Mouse (Mus musculus): ENCODE results near the gene Stpg2. TPM values are rescaled to one million over a fixed set of nuclear protein-coding genes. Genes with fewer than 3 reads are reported as not detected.

Stpg2 gene
- total and polyA plus RNA-seq, 3 experiments = not detected

GRCm38 (mm10) chr3:139397077-139397865 lies 191.8 kb downstream of the Stpg2 start:
- Histone ChIP-seq H3K4me1 (ENCODE audit: control insufficient read depth in 1 of 2, insufficient read depth in 2 of 2) (no peaks in the 10 kb centered on the region), H3K79me2 (replicated peaks; ENCODE audit: control insufficient read depth, extremely low read depth, insufficient read depth, poor library complexity, severe bottlenecking) (no peaks in the 10 kb centered on the region), H3K27ac (ENCODE audit: insufficient read depth, low read depth) (no peak overlapping the region), H3K9me3 (replicated peaks; ENCODE audit: low read length) (peaks cover 7% of the 10 kb centered on the region), H3K4me3 (replicated peaks in 1 of 3; ENCODE audit: low read depth in 2 of 3, low read length in 2 of 3, poor library complexity in 1 of 3) (no peak overlapping the region), H3K36me3 (replicated peaks in 1 of 2; ENCODE audit: control insufficient read depth in 1 of 2, insufficient read depth in 1 of 2, low read length in 1 of 2) (no peaks in the 10 kb centered on the region), H3K27me3 (replicated peaks) (no peaks in the 10 kb centered on the region), H3K9ac (ENCODE audit: insufficient read depth, low read depth) (no peak overlapping the region), H3K4me2 (ENCODE audit: insufficient read depth, low read depth, poor library complexity, severe bottlenecking) (no peak overlapping the region)
- dilution Hi-C loops (cut with MboI; ENCODE audit: extremely low pct_ligation_motif_present, extremely low pct_unique_long_range_greater_than_20kb, low sequenced_read_pairs) (no loop called here), in situ Hi-C loops (cut with MboI; ENCODE audit: low pct_ligation_motif_present, low pct_unique_long_range_greater_than_20kb, low sequenced_read_pairs) (no loop called here)
- TF ChIP-seq ZC3H11A (IDR thresholded peaks at IDR 0.05; ENCODE audit: low read depth, low read length) (no peak), USF2 (conservative IDR thresholded peaks at IDR 0.05; ENCODE audit: low read depth, low read length) (no peak), MEF2A (IDR thresholded peaks at IDR 0.05; ENCODE audit: borderline replicate concordance, low read depth, low read length) (no peak), POLR2AphosphoS2 (IDR thresholded peaks at IDR 0.05; ENCODE audit: low read depth, low read length) (no peak), BHLHE40 (IDR thresholded peaks at IDR 0.05; ENCODE audit: low read depth, low read length) (no peak), POLR2A (IDR thresholded peaks at IDR 0.05; ENCODE audit: low read depth, low read length) (no peak), MAZ (IDR thresholded peaks at IDR 0.05; ENCODE audit: low read depth, low read length) (no peak), MAX (IDR thresholded peaks at IDR 0.05; ENCODE audit: low read length) (no peak)
- no peak for DNase-seq (ENCODE audit: extremely low read depth)

- Histone ChIP-seq H3K4me2 (ENCODE audit: insufficient read depth, low read depth, poor library complexity, severe bottlenecking) (no peak overlapping the region), H3K36me3 (replicated peaks in 1 of 2; ENCODE audit: control insufficient read depth in 1 of 2, insufficient read depth in 1 of 2, low read length in 1 of 2) (no peaks in the 10 kb centered on the region), H3K9ac (ENCODE audit: insufficient read depth, low read depth) (no peak overlapping the region), H3K27ac (ENCODE audit: insufficient read depth, low read depth) (no peak overlapping the region), H3K4me3 (replicated peaks in 1 of 3; ENCODE audit: low read depth in 2 of 3, low read length in 2 of 3, poor library complexity in 1 of 3) (no peak overlapping the region), H3K27me3 (replicated peaks) (no peaks in the 10 kb centered on the region), H3K79me2 (replicated peaks; ENCODE audit: control insufficient read depth, extremely low read depth, insufficient read depth, poor library complexity, severe bottlenecking) (no peaks in the 10 kb centered on the region), H3K4me1 (ENCODE audit: control insufficient read depth in 1 of 2, insufficient read depth in 2 of 2) (no peaks in the 10 kb centered on the region), H3K9me3 (replicated peaks; ENCODE audit: low read length) (no peaks in the 10 kb centered on the region)
- in situ Hi-C loops (cut with MboI; ENCODE audit: low pct_ligation_motif_present, low pct_unique_long_range_greater_than_20kb, low sequenced_read_pairs) (no loop called here), dilution Hi-C loops (cut with MboI; ENCODE audit: extremely low pct_ligation_motif_present, extremely low pct_unique_long_range_greater_than_20kb, low sequenced_read_pairs) (no loop called here)
- TF ChIP-seq BHLHE40 (IDR thresholded peaks at IDR 0.05; ENCODE audit: low read depth, low read length) (no peak), SMC3 (IDR thresholded peaks at IDR 0.05; ENCODE audit: low read depth, low read length) (no peak)
- no peak for DNase-seq (ENCODE audit: extremely low read depth)
Measured at GRCm38 (mm10) chr3:139404673-139405072, 199.2 kb downstream of the Stpg2 start.

DNA sequence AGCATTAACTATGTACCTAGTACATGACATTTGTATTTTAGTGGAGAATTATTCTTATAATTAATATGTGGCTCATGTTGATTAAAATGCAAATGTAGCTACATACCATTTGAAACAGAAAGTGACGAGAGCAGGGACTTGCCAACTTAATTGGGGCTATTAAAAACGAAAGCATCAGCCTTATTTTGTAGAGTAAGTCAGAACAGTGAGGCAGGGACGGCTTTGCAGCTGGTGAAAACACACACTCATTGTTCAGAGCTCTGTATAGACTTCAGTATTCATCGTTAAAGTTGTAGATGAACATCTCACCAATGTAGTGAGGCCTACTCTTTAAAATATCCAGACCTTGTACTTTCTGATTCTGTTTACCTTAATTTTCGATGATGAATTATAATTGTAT lies 213.6 kb downstream of the Stpg2 start:
- in situ Hi-C loops (cut with MboI; ENCODE audit: low pct_ligation_motif_present, low pct_unique_long_range_greater_than_20kb, low sequenced_read_pairs) (no loop called here), dilution Hi-C loops (cut with MboI; ENCODE audit: extremely low pct_ligation_motif_present, extremely low pct_unique_long_range_greater_than_20kb, low sequenced_read_pairs) (no loop called here)
- no peak overlapping the region for H3K9ac ChIP-seq (ENCODE audit: insufficient read depth, low read depth)
- peaks cover 0 to 2% of the 10 kb centered on the region in 2 experiments; a peak in 2 of 4 replicates for H3K4me1 ChIP-seq (ENCODE audit: control insufficient read depth in 1 of 2, insufficient read depth in 2 of 2)
- no peak overlapping the region for H3K4me3 ChIP-seq (replicated peaks in 1 of 3; ENCODE audit: low read depth in 2 of 3, low read length in 2 of 3, poor library complexity in 1 of 3)
- no peaks in the 10 kb centered on the region for H3K27me3 ChIP-seq (replicated peaks)
- no peaks in the 10 kb centered on the region for H3K9me3 ChIP-seq (replicated peaks; ENCODE audit: low read length)
- DNase-seq (ENCODE audit: extremely low read depth) = no peak
- H3K4me2 ChIP-seq (ENCODE audit: insufficient read depth, low read depth, poor library complexity, severe bottlenecking) = peak overlapping the region; percentile 26; the same call in 1 of the 2 replicates
- no peaks in the 10 kb centered on the region for H3K79me2 ChIP-seq (replicated peaks; ENCODE audit: control insufficient read depth, extremely low read depth, insufficient read depth, poor library complexity, severe bottlenecking)
- TF ChIP-seq ZKSCAN1 (IDR thresholded peaks at IDR 0.05; ENCODE audit: borderline replicate concordance, low read depth, low read length) (no peak), ZC3H11A (IDR thresholded peaks at IDR 0.05; ENCODE audit: low read depth, low read length) (no peak)
- H3K36me3 ChIP-seq (replicated peaks in 1 of 2; ENCODE audit: control insufficient read depth in 1 of 2, insufficient read depth in 1 of 2, low read length in 1 of 2) = no peaks in the 10 kb centered on the region
- no peak overlapping the region for H3K27ac ChIP-seq (ENCODE audit: insufficient read depth, low read depth)
